Mouse (Mus musculus) liver, adult (tissue): Measurements from ENCODE around the gene Zglp1.

Experiments used
- GATA4 ChIP-seq: IDR thresholded peaks from 2 replicates; pipeline ENCODE4 v1.6.1; 2014; ENCODE audit warnings: mild to moderate bottlenecking, low read length; ENCODE audit not compliant: insufficient replicate concordance

Zglp1 gene

GRCm38 (mm10) chr9:21090537-21090936 lies 23.6 kb upstream of the Zglp1 start:
- TF ChIP-seq GATA4 = no peak

- peak; percentile 62; the same call in 1 of the 2 replicates for TF ChIP-seq GATA4
Measured at GRCm38 (mm10) chr9:21083324-21083723, 16.4 kb upstream of the Zglp1 start.

- TF ChIP-seq GATA4 = no peak
Measured at GRCm38 (mm10) chr9:21081127-21081526, 14.2 kb upstream of the Zglp1 start.

- no peak for TF ChIP-seq GATA4
Measured at GRCm38 (mm10) chr9:21075625-21076024, 8.7 kb upstream of the Zglp1 start.

GRCm38 (mm10) chr9:21074173-21074572 lies 7.3 kb upstream of the Zglp1 start:
- no peak for TF ChIP-seq GATA4

GRCm38 (mm10) chr9:21073044-21073840 lies 6.3 kb upstream of the Zglp1 start, which contains the start of the genes Gm49373 and Fdx1l:
Gene Gm49373, minus strand, starts transcription at chr9:21073096.
Gene Fdx1l, minus strand, starts transcription at chr9:21073614.
- TF ChIP-seq GATA4 = peak; percentile 45; the same call in 1 of the 2 replicates

- TF ChIP-seq GATA4 = no peak
Measured at GRCm38 (mm10) chr9:21072641-21073040, 5.7 kb upstream of the Zglp1 start.

GRCm38 (mm10) chr9:21062928-21063327 lies 4.0 kb downstream of the Zglp1 start:
- no peak for TF ChIP-seq GATA4

GRCm38 (mm10) chr9:21051578-21051977 lies 15.3 kb downstream of the Zglp1 start:
- no peak for TF ChIP-seq GATA4

- no peak for TF ChIP-seq GATA4
Measured at GRCm38 (mm10) chr9:21045235-21045634, 21.7 kb downstream of the Zglp1 start.

- TF ChIP-seq GATA4 = no peak
Measured at GRCm38 (mm10) chr9:21043563-21043962, 23.3 kb downstream of the Zglp1 start.

- no peak for TF ChIP-seq GATA4
Measured at GRCm38 (mm10) chr9:21041308-21041707, 25.6 kb downstream of the Zglp1 start.

GRCm38 (mm10) chr9:21039779-21040178 lies 27.1 kb downstream of the Zglp1 start:
- TF ChIP-seq GATA4 = no peak

- TF ChIP-seq GATA4 = no peak
Measured at GRCm38 (mm10) chr9:21037481-21037891, 29.4 kb downstream of the Zglp1 start.

GRCm38 (mm10) chr9:21036666-21037065 lies 30.2 kb downstream of the Zglp1 start:
- TF ChIP-seq GATA4 = no peak

GRCm38 (mm10) chr9:21036161-21036560 lies 30.7 kb downstream of the Zglp1 start:
- TF ChIP-seq GATA4 = no peak

GRCm38 (mm10) chr9:21035586-21035985 lies 31.3 kb downstream of the Zglp1 start:
- no peak for TF ChIP-seq GATA4
